Comparison of ENCODE assay signal across 8 mouse cellular contexts in the genomic region with DNA sequence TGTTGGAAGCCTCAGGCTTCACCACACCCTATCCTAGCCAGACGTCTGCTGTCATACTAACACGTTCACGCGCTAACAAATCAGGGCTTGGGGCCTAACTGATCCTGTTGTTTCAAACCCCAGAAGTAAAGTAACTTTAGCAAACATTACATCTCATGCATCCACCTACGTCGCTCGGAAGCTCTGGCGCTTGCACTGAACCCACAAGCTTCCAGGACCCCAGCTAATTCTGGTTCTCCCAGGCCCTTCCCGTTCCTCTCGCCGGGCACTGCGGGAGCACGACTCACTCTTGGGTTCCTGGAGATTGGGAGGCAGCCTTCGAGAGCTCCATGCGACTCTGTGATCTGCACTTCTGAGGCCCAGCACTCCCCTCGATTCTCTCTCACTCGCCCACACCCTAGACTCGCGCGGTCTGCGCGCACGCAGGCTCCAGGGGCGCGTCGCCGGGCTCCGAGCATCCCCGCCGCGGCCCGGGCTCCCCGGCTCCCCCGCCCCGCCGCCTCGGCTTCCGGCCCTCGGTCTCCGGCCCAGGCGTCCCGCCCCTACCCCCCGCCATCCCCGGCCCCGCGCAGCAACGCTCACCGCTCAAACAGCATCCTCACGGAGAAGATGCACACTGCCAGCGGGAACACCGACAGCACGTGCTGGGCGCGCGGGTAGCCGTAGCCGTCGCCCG. TPM values are rescaled to one million over a fixed set of nuclear protein-coding genes. Genes with fewer than 3 reads are reported as not detected.
DNase-seq lines count a peak whose midpoint lies in the region; ATAC-seq and TF ChIP-seq lines count a peak whose summit lies in the region.

No protein-coding gene starts in this region.

- H3K36me3 ChIP-seq in ES-E14 (ENCODE audit: control insufficient read depth, insufficient read depth, low read length, poor library complexity, severe bottlenecking), result no peaks in the 10 kb centered on the region
- no peaks in the 10 kb centered on the region for H3K36me3 ChIP-seq in heart, embryonic 11.5 days (ENCODE audit: control insufficient read depth, insufficient read depth, low read length)
- H3K36me3 ChIP-seq in midbrain, embryonic 11.5 days (ENCODE audit: control insufficient read depth, insufficient read depth, low read length), result no peaks in the 10 kb centered on the region

- H3K4me2 ChIP-seq in heart, embryonic 11.5 days, result peak overlapping the region; percentile 94
- peak overlapping the region; percentile 90 for H3K4me2 ChIP-seq in midbrain, embryonic 11.5 days

- ATAC-seq in heart, embryonic 11.5 days (replicated peaks; ENCODE audit: insufficient number of reproducible peaks, low FRiP score, low TSS enrichment), result peak; percentile 70
- peak; percentile 77; the same call in 1 of the 2 replicates for ATAC-seq in midbrain, embryonic 11.5 days (ENCODE audit: low FRiP score)

- no peak for TF ChIP-seq CTCF in left cerebral cortex, adult 2 months (IDR thresholded peaks at IDR 0.05)

- WGBS in heart, embryonic 11.5 days (ENCODE audit: insufficient replicate concordance), result under 1% methylated on average over 55 of the region's 59 CpGs
- under 1% methylated on average over 59 of the region's 59 CpGs for WGBS in midbrain, embryonic 11.5 days

- peak; percentile 52 to 59 for DNase-seq in left cerebral cortex, adult 2 months (ENCODE audit: extremely low spot score in 1 of 2, low spot score in 2 of 2)
- no peak for DNase-seq in left cerebral cortex, adult 11 months (ENCODE audit: low spot score)
- DNase-seq in ES-E14 (ENCODE audit: low read depth, low spot score), result no peak
- peak; percentile 49 for DNase-seq in cerebellum, adult 9-11 months
- peak; percentile 29 to 51 for DNase-seq in layer of hippocampus, postnatal 25 days (ENCODE audit: extremely low spot score in 1 of 2, low spot score in 1 of 2)
- peak; percentile 95 for DNase-seq in midbrain, embryonic 11.5 days (ENCODE audit: low spot score, missing footprints)
- DNase-seq in yolk sac, embryonic 10.5 days (ENCODE audit: low spot score), result no peak

- intact Hi-C loops in left cerebral cortex, adult 2 months (cut with DNase I), result loop anchor here (1.0 to 10.0 kb wide), 3 partner anchors 46 to 357 kb away; a partner anchor contains a TSS

- peaks cover 2% of the 10 kb centered on the region in 2 experiments; a peak in 2 of 4 replicates for H3K4me1 ChIP-seq in ES-E14 (ENCODE audit: control insufficient read depth in 2 of 2, insufficient read depth in 2 of 2, low read length in 2 of 2, poor library complexity in 1 of 2)
- H3K4me1 ChIP-seq in heart, embryonic 11.5 days (ENCODE audit: control insufficient read depth, insufficient read depth, low read length), result peaks cover 10% of the 10 kb centered on the region
- H3K4me1 ChIP-seq in midbrain, embryonic 11.5 days (ENCODE audit: control insufficient read depth, insufficient read depth, low read length), result peaks cover 6% of the 10 kb centered on the region; the same call in 1 of the 2 replicates

- H3K27ac ChIP-seq in left cerebral cortex, adult 2 months, result peak overlapping the region; percentile 93
- H3K27ac ChIP-seq in ES-E14 (ENCODE audit: insufficient read depth, low read depth, low read length, poor library complexity, severe bottlenecking), result peak overlapping the region; percentile 90
- peak overlapping the region; percentile 75 for H3K27ac ChIP-seq in heart, embryonic 11.5 days (ENCODE audit: low read depth, low read length)
- H3K27ac ChIP-seq in midbrain, embryonic 11.5 days (ENCODE audit: low read depth, low read length), result peak overlapping the region; percentile 85

- in situ Hi-C loops in ES-E14 (cut with MboI; ENCODE audit: low sequenced_read_pairs in 2 of 2, unreplicated experiment in 2 of 2), result no loop called here

- H3K9ac ChIP-seq in ES-E14 (ENCODE audit: insufficient read depth, low read depth, low read length, poor library complexity, severe bottlenecking), result peak overlapping the region; percentile 97
- peak overlapping the region; percentile 78 for H3K9ac ChIP-seq in heart, embryonic 11.5 days (ENCODE audit: low read depth, low read length)
- peak overlapping the region; percentile 91 for H3K9ac ChIP-seq in midbrain, embryonic 11.5 days (ENCODE audit: low read length)

- H3K27me3 ChIP-seq in heart, embryonic 11.5 days (ENCODE audit: control insufficient read depth, insufficient read depth, low read length), result no peaks in the 10 kb centered on the region
- no peaks in the 10 kb centered on the region for H3K27me3 ChIP-seq in midbrain, embryonic 11.5 days (ENCODE audit: control insufficient read depth, insufficient read depth, low read length)

- H3K9me3 ChIP-seq in ES-E14 (ENCODE audit: control insufficient read depth, insufficient read depth, low read depth, low read length), result no peaks in the 10 kb centered on the region
- no peaks in the 10 kb centered on the region for H3K9me3 ChIP-seq in heart, embryonic 11.5 days (replicated peaks; ENCODE audit: control insufficient read depth, low read length)
- no peaks in the 10 kb centered on the region for H3K9me3 ChIP-seq in midbrain, embryonic 11.5 days (ENCODE audit: control insufficient read depth, low read length)

- peak overlapping the region; percentile 72 for H3K4me3 ChIP-seq in left cerebral cortex, adult 2 months
- H3K4me3 ChIP-seq in ES-E14 (ENCODE audit: insufficient read depth in 1 of 2, low read depth in 1 of 2, low read length in 2 of 2, poor library complexity in 1 of 2, severe bottlenecking in 1 of 2), result peak overlapping the region; percentile 98 to 100
- H3K4me3 ChIP-seq in heart, embryonic 11.5 days (ENCODE audit: low read depth, low read length), result peak overlapping the region; percentile 63
- peak overlapping the region; percentile 81 for H3K4me3 ChIP-seq in midbrain, embryonic 11.5 days (ENCODE audit: low read depth, low read length)

TF ChIP-seq in ES-E14, 5 proteins besides CTCF, POLR2A, EP300 and RAD21:
- TF ChIP-seq HCFC1 (IDR thresholded peaks at IDR 0.05; ENCODE audit: borderline replicate concordance, insufficient read depth, low read length), result no peak
- no peak for TF ChIP-seq MAFK (IDR thresholded peaks at IDR 0.05; ENCODE audit: insufficient read depth, low read depth, low read length)
- no peak for TF ChIP-seq ZNF384 (IDR thresholded peaks at IDR 0.05; ENCODE audit: low read depth, low read length)
- TF ChIP-seq ZC3H11A (IDR thresholded peaks at IDR 0.05; ENCODE audit: borderline replicate concordance, low read depth, low read length), result no peak
- TF ChIP-seq CHD2 (IDR thresholded peaks at IDR 0.05; ENCODE audit: low read depth, low read length), result no peak

RNA-seq across cellular contexts. Expression of a gene that starts 0.9 kb away (rescaled TPM):
- 10 to 100 TPM; 32.3 to 34.7 TPM for total RNA-seq in left cerebral cortex, adult 2 months (2021)
- 107 and 126 TPM in 2 replicates for total RNA-seq in ES-E14 (2012; rRNA removed)
- 52.7 and 56.1 TPM in 2 replicates for polyA plus RNA-seq in heart, embryonic 11.5 days (2014; fragmentation: Nextera tagmentation; extraction: Ambion mirVana)
- 10 to 100 TPM; 29.0 to 34.0 TPM for total RNA-seq in layer of hippocampus, postnatal 25 days (2021)
- polyA plus RNA-seq in midbrain, embryonic 11.5 days (2014; fragmentation: Nextera tagmentation; extraction: Ambion mirVana), result 57.8 and 59.6 TPM in 2 replicates

RNA-seq across cellular contexts. Expression of a gene that starts 46.3 kb away (rescaled TPM):
- total RNA-seq in left cerebral cortex, adult 2 months (2021), result 100 to 1,000 TPM; 113 to 123 TPM
- 68.8 and 86.6 TPM in 2 replicates for total RNA-seq in ES-E14 (2012; rRNA removed)
- polyA plus RNA-seq in heart, embryonic 11.5 days (2014; fragmentation: Nextera tagmentation; extraction: Ambion mirVana), result 176 and 187 TPM in 2 replicates
- 100 to 1,000 TPM; 124 to 135 TPM for total RNA-seq in layer of hippocampus, postnatal 25 days (2021)
- 135 and 140 TPM in 2 replicates for polyA plus RNA-seq in midbrain, embryonic 11.5 days (2014; fragmentation: Nextera tagmentation; extraction: Ambion mirVana)

RNA-seq across cellular contexts. Expression of a gene that starts 54.4 kb away (rescaled TPM):
- total RNA-seq in left cerebral cortex, adult 2 months (2021), result 100 to 1,000 TPM in 1 of 2 experiments, 10 to 100 TPM in 1; 90.7 to 100 TPM
- total RNA-seq in ES-E14 (2012; rRNA removed), result 0.85 and 1.1 TPM in 2 replicates
- polyA plus RNA-seq in heart, embryonic 11.5 days (2014; fragmentation: Nextera tagmentation; extraction: Ambion mirVana), result 0.62 and 0.63 TPM in 2 replicates
- total RNA-seq in layer of hippocampus, postnatal 25 days (2021), result 100 to 1,000 TPM; 128 to 145 TPM
- 0.14 and 0.18 TPM in 2 replicates for polyA plus RNA-seq in midbrain, embryonic 11.5 days (2014; fragmentation: Nextera tagmentation; extraction: Ambion mirVana)

Comparison
In these comparisons a context has a peak if more than half of its experiments do, and no peak if none do; other contexts are left out.
1. DNase-seq: peak in left cerebral cortex, adult 2 months (2 of 2), cerebellum, adult 9-11 months (single experiment), layer of hippocampus, postnatal 25 days (2 of 2) and midbrain, embryonic 11.5 days (single experiment); none in left cerebral cortex, adult 11 months (single experiment), ES-E14 (single experiment) and yolk sac, embryonic 10.5 days (single experiment).
2. RNA of a gene that starts 54.4 kb away (total RNA-seq): 128 to 145 TPM in layer of hippocampus, postnatal 25 days and 90.7 to 100 TPM in left cerebral cortex, adult 2 months; 0.85 to 1.1 TPM in ES-E14; every median in the first group is over 10 times any median in the second.
3. Peak in every context shown above with its lines, with median percentiles within 50 percentile points of each other: H3K27ac ChIP-seq, H3K4me3 ChIP-seq and H3K9ac ChIP-seq.